Mouse (Mus musculus) midbrain, embryonic 13.5 days (tissue): Measurements from ENCODE around the gene Rnaseh2c. TPM values are rescaled to one million over a fixed set of nuclear protein-coding genes. Genes with fewer than 3 reads are reported as not detected.

Experiments
- ATAC-seq: fragments of 200-750 bp; cut with Nextera tagmentation; 2 replicates; pipeline ENCODE4 v1.8.0; 2017; ENCODE audit warnings: mild to moderate bottlenecking, moderate TSS enrichment, moderate library complexity
- H3K27ac ChIP-seq: fragments of 300-500 bp; sonication (generic); 2 replicates; pipeline ENCODE4 v1.5.1; 2015; ENCODE audit warnings: inconsistent platforms, mild to moderate bottlenecking, moderate library complexity
- H3K27me3 ChIP-seq: fragments of 300-500 bp; sonication (generic); 2 replicates; pipeline ENCODE4 v1.6.1; 2015; ENCODE audit warnings: mild to moderate bottlenecking, inconsistent platforms
- H3K36me3 ChIP-seq: fragments of 300-500 bp; sonication (generic); 2 replicates; pipeline ENCODE4 v1.6.1; 2015; ENCODE audit warnings: mild to moderate bottlenecking, inconsistent platforms
- H3K4me1 ChIP-seq: fragments of 300-500 bp; sonication (generic); replicated peaks from 2 replicates; pipeline ENCODE4 v1.6.1; 2015; ENCODE audit warnings: inconsistent platforms
- H3K4me2 ChIP-seq: fragments of 300-500 bp; sonication (generic); replicated peaks from 2 replicates; pipeline ENCODE4 v1.6.1; 2015; ENCODE audit warnings: moderate library complexity, mild to moderate bottlenecking, inconsistent platforms
- H3K4me3 ChIP-seq: fragments of 300-500 bp; sonication (generic); replicated peaks from 2 replicates; pipeline ENCODE4 v1.5.1; 2015; ENCODE audit warnings: mild to moderate bottlenecking, inconsistent platforms
- H3K9ac ChIP-seq: fragments of 300-500 bp; sonication (generic); replicated peaks from 2 replicates; pipeline ENCODE4 v1.6.1; 2015; ENCODE audit warnings: mild to moderate bottlenecking, inconsistent platforms
- H3K9me3 ChIP-seq: fragments of 300-500 bp; sonication (generic); 2 replicates; pipeline ENCODE4 v1.6.1; 2016; ENCODE audit warnings: mild to moderate bottlenecking, inconsistent platforms
- WGBS: fragments of 180-500 bp; shearing (Covaris S2); methylation state at CpG from one replicate; pipeline ENCODE4 v1.1.7; 2015; 5-methylcytosine and 5-hydroxymethylcytosine counted together
- polyA plus RNA-seq: library from polyadenylated mRNA; unstranded; fragments of >200 nt; fragmentation: Nextera tagmentation; extraction: Ambion mirVana; gene quantifications from 2 replicates; pipeline ENCODE4 v1.2.1, GENCODE M21; 2015

The Rnaseh2c gene
- polyA plus RNA-seq, 1 experiment from 2014 or later, result 98.9 TPM

DNA sequence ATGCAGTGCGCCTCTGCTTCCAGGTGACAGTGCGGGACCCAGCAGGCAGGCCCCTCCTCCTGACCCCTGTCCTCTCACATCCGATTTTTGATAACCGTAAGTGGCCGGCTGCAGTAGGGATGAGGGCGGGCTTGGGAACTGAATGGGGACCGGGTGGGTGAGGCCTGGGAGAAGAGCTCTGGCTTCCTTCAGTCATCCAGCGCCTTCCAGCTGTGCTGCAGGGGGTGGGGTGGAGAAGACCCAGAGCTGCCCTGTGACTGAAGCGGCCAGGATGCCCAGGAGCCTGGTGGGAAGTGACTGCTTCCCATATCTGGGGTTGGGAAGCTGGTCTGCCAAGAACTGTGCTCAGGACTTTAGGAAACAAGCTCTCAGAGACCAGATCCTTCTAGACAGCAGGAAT is 38.7 kb downstream of the Rnaseh2c start:
- ATAC-seq, result no peak
- H3K4me1 ChIP-seq, result peaks cover 21% of the 10 kb centered on the region
- H3K4me3 ChIP-seq, result no peak overlapping the region
- no peak overlapping the region for H3K9ac ChIP-seq
- no peaks in the 10 kb centered on the region for H3K27me3 ChIP-seq
- WGBS, result 77% methylated on average over 9 of the region's 9 CpGs
- peaks cover 66% of the 10 kb centered on the region for H3K36me3 ChIP-seq
- H3K27ac ChIP-seq, result no peak overlapping the region
- H3K4me2 ChIP-seq, result no peak overlapping the region
- no peaks in the 10 kb centered on the region for H3K9me3 ChIP-seq

- H3K9ac ChIP-seq, result no peak overlapping the region
- no peak overlapping the region for H3K27ac ChIP-seq
- no peak overlapping the region for H3K4me3 ChIP-seq
- 95% methylated on average over 17 of the region's 17 CpGs for WGBS
- ATAC-seq, result no peak
- peaks cover 21% of the 10 kb centered on the region for H3K4me1 ChIP-seq
- no peak overlapping the region for H3K4me2 ChIP-seq
- H3K36me3 ChIP-seq, result peaks cover 72% of the 10 kb centered on the region
- no peaks in the 10 kb centered on the region for H3K27me3 ChIP-seq
- no peaks in the 10 kb centered on the region for H3K9me3 ChIP-seq
Observed at GRCm38 (mm10) chr19:5641021-5641420, 39.3 kb downstream of the Rnaseh2c start.

GRCm38 (mm10) chr19:5641641-5642040 is 40.0 kb downstream of the Rnaseh2c start:
- Histone ChIP-seq H3K27me3 (no peaks in the 10 kb centered on the region), H3K9ac (no peak overlapping the region), H3K4me2 (no peak overlapping the region), H3K9me3 (no peaks in the 10 kb centered on the region), H3K4me3 (no peak overlapping the region), H3K4me1 (peaks cover 17% of the 10 kb centered on the region), H3K36me3 (peaks cover 78% of the 10 kb centered on the region), H3K27ac (no peak overlapping the region)
- 95% methylated on average over 8 of the region's 8 CpGs for WGBS
- ATAC-seq, result no peak

DNA sequence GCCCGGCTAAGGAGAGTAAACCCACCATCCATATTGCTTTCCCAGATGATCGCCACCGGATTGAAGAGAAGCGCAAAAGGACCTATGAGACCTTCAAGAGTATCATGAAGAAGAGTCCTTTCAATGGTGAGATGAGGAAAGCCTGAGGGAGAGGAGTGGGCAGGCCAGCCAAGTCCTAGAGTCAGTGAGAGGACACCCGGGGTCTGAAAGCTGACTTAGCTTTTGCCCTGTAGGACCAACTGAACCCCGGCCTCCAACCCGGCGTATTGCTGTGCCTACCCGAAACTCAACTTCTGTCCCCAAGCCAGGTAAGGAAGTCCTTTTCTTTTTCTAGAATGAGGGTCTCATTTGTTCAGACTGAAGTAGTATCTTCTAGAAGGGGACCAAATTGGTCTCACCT is 43.6 kb downstream of the Rnaseh2c start:
- no peak overlapping the region for H3K9ac ChIP-seq
- WGBS, result 95% methylated on average over 9 of the region's 9 CpGs
- H3K36me3 ChIP-seq, result peaks cover 77% of the 10 kb centered on the region
- no peaks in the 10 kb centered on the region for H3K9me3 ChIP-seq
- no peak overlapping the region for H3K27ac ChIP-seq
- H3K4me3 ChIP-seq, result no peak overlapping the region
- peaks cover 14% of the 10 kb centered on the region for H3K4me1 ChIP-seq
- ATAC-seq, result no peak
- no peaks in the 10 kb centered on the region for H3K27me3 ChIP-seq
- no peak overlapping the region for H3K4me2 ChIP-seq

DNA sequence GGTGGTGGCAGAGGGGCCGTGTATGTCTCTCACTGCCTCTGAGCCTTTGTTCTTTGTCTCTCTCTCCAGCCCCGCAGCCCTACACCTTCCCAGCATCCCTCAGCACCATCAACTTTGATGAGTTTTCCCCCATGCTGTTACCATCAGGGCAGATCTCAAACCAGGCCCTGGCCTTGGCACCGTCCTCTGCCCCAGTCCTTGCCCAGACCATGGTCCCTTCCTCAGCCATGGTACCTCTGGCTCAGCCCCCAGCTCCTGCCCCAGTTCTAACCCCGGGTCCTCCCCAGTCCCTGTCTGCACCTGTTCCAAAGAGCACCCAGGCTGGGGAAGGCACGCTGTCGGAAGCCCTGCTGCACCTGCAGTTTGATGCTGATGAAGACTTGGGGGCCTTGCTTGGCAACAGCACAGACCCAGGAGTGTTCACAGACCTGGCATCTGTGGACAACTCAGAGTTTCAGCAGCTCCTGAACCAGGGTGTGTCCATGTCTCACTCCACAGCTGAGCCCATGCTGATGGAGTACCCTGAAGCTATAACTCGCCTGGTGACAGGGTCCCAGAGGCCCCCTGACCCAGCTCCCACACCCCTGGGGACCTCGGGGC is 45.2 kb downstream of the Rnaseh2c start:
- ATAC-seq, result no peak
- Histone ChIP-seq H3K4me3 (no peak overlapping the region), H3K4me2 (no peak overlapping the region), H3K36me3 (peaks cover 67% of the 10 kb centered on the region), H3K27ac (no peak overlapping the region), H3K9ac (no peak overlapping the region; the same call in 1 of the 2 replicates), H3K9me3 (no peaks in the 10 kb centered on the region), H3K4me1 (peaks cover 14% of the 10 kb centered on the region), H3K27me3 (no peaks in the 10 kb centered on the region; the same call in 1 of the 2 replicates)
- WGBS, result 90% methylated on average over 8 of the region's 8 CpGs

DNA sequence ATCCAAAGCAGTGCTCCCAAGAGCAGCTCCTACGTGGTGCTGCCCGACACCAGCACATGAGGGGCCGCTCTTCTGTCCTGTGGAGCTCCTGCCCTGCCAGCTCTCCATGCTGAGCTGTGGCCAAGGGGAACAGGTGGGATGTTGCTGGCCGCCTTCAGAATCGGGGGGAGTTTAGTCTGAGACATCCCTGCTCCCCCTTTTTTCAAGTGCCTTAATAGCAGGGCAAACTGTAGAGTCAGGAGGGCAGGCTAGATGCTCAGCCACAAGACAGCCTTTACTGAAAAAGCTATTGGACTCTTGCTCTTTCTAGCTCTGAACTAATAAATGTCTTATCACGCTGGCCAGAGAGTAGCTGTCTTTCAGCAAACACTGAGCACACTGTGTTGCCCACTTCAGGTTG is 46.1 kb downstream of the Rnaseh2c start:
- 98% methylated on average over 6 of the region's 6 CpGs for WGBS
- Histone ChIP-seq H3K27ac (peak overlapping the region; percentile 82), H3K9me3 (no peaks in the 10 kb centered on the region), H3K9ac (0 out of 2 replicates have a peak overlapping the region, but pooled peaks have one; percentile 53), H3K27me3 (peaks cover 8% of the 10 kb centered on the region), H3K36me3 (peaks cover 64% of the 10 kb centered on the region), H3K4me2 (no peak overlapping the region), H3K4me1 (peaks cover 14% of the 10 kb centered on the region), H3K4me3 (no peak overlapping the region)
- ATAC-seq, result no peak

GRCm38 (mm10) chr19:5648401-5649297 is 47.0 kb downstream of the Rnaseh2c start:
- H3K36me3 ChIP-seq, result peaks cover 57% of the 10 kb centered on the region
- H3K27ac ChIP-seq, result peak overlapping the region; percentile 82
- H3K9me3 ChIP-seq, result no peaks in the 10 kb centered on the region
- H3K9ac ChIP-seq, result peak overlapping the region; percentile 53
- 12% methylated on average over 26 of the region's 26 CpGs for WGBS
- H3K27me3 ChIP-seq, result peaks cover 16% of the 10 kb centered on the region
- peaks cover 14% of the 10 kb centered on the region for H3K4me1 ChIP-seq
- H3K4me3 ChIP-seq, result peak overlapping the region; percentile 33
- ATAC-seq, result peak; percentile 93
- H3K4me2 ChIP-seq, result peak overlapping the region; percentile 57

GRCm38 (mm10) chr19:5649298-5649741 is 47.6 kb downstream of the Rnaseh2c start:
- H3K27me3 ChIP-seq, result peaks cover 23% of the 10 kb centered on the region
- peak overlapping the region; percentile 82 for H3K27ac ChIP-seq
- H3K9ac ChIP-seq, result peak overlapping the region; percentile 53
- no peaks in the 10 kb centered on the region for H3K9me3 ChIP-seq
- peaks cover 21% of the 10 kb centered on the region for H3K4me1 ChIP-seq
- H3K4me2 ChIP-seq, result peak overlapping the region; percentile 57
- peak overlapping the region; percentile 33 for H3K4me3 ChIP-seq
- peaks cover 50% of the 10 kb centered on the region for H3K36me3 ChIP-seq
- ATAC-seq, result peak; percentile 15; the same call in 1 of the 2 replicates
- WGBS, result 72% methylated on average over 6 of the region's 6 CpGs

DNA sequence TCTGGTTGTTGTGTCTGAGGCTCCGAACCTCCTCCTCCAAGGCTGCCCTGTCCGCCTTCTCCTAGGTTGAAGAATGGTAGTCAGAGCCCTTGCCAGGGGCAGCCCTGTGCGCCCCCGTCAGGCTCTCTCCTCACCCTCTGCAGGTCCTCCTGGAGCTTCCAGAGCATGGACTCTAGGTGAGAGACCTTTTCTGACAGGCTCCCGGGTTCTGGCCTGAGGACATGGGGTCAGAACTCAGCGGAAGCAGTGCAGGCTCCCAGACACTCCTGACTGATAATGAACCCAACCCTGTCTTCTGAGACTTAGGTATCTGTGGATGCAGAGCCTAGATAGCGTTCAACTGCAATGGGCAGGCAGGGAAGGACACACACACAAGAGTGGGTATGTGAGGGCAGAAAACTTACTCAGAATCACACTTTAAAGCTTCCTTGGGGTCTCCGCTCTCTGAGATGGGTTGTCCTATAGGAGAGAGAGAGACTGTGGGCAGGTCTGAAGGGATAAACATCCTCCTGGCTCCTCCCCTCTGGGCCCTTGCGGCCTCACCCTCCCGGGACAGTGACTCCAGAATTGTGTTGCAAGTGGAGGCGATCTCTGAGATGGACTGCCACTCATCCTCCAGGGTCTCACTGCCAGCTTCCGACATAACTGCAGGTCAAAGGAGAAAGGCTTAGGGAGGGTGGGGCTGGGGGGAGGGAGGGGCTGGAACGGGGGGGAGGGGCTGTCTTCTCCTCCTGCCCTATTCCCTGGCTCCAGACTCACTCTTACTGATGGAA is 50.0 kb downstream of the Rnaseh2c start:
- peaks cover 29% of the 10 kb centered on the region for H3K4me1 ChIP-seq
- WGBS, result 63% methylated on average over 12 of the region's 13 CpGs

GRCm38 (mm10) chr19:5652570-5652969 is 50.9 kb downstream of the Rnaseh2c start:
- 69% methylated on average over 6 of the region's 6 CpGs for WGBS
- Histone ChIP-seq H3K4me3 (no peak overlapping the region), H3K9ac (no peak overlapping the region), H3K4me2 (no peak overlapping the region), H3K36me3 (peaks cover 18% of the 10 kb centered on the region), H3K27me3 (peaks cover 48% of the 10 kb centered on the region), H3K9me3 (no peaks in the 10 kb centered on the region), H3K27ac (no peak overlapping the region), H3K4me1 (peaks cover 29% of the 10 kb centered on the region)
- no peak for ATAC-seq

More for the DNA sequence above, 50.0 kb downstream of the Rnaseh2c start:
- Histone ChIP-seq H3K4me3 (no peak overlapping the region), H3K36me3 (peaks cover 27% of the 10 kb centered on the region), H3K9ac (no peak overlapping the region), H3K27me3 (peaks cover 46% of the 10 kb centered on the region), H3K9me3 (no peaks in the 10 kb centered on the region), H3K4me2 (no peak overlapping the region), H3K27ac (no peak overlapping the region)
- ATAC-seq, result no peak

DNA sequence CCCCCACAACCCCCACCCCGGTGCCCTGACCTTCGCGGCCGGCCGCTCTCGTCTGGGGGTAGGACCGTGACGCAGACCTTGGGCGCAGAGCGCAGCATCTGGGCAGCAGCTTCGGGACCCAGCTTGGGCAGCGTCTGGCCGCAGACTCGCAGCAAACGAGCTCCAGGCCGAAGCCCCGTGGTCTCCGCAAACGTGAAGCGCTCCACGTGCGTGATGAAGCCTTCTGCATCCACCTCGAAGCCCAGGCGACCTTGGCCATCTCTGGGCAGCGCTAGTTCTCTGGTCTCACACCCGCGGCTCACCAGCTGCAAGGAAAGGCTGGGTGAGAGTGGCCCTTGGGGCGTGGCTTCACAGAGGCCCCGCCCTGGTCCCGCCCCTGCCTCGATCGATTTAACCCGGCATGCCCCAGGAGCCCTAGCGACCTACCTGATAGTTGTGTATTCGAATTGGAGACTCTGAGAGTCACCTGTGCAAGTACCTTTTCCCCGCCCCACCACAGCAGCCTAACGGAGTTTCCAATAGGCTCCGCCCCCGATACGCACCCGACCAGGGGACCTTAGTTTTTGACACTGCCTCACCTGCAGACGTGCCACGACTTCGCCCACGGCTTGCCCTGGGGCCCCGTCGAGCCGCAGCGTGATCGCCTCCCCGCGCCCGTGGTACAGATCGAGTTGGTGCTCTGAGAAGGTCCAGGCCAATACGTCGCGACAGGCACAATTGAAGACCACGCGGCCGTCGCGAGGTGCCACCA is 52.5 kb downstream of the Rnaseh2c start:
- H3K4me1 ChIP-seq, result peaks cover 17% of the 10 kb centered on the region
- peak overlapping the region; percentile 42 for H3K4me3 ChIP-seq
- H3K27ac ChIP-seq, result no peak overlapping the region
- peak; percentile 46 for ATAC-seq
- 8% methylated on average over 62 of the region's 62 CpGs for WGBS
- no peaks in the 10 kb centered on the region for H3K9me3 ChIP-seq
- H3K9ac ChIP-seq, result peak overlapping the region; percentile 57
- peaks cover 15% of the 10 kb centered on the region; the same call in 1 of the 2 replicates for H3K36me3 ChIP-seq
- peaks cover 48% of the 10 kb centered on the region for H3K27me3 ChIP-seq
- peak overlapping the region; percentile 70 for H3K4me2 ChIP-seq
